In genomic region chr13:109117210-109117791, GRCm38 (mm10) we compare ENCODE assay signal across 8 mouse cellular contexts.
A peak's percentile ranks its signal among the peaks of the same experiment; 100 is the strongest.
DNase-seq lines count a peak whose midpoint lies in the region; ATAC-seq and TF ChIP-seq lines count a peak whose summit lies in the region.

No protein-coding gene starts in this region.

- intact Hi-C loops in gastrocnemius, postnatal 14 days (cut with DNase I; ENCODE audit: low total_unique reads): no loop called here

- peaks cover 18% of the 10 kb centered on the region for H3K27me3 ChIP-seq in lung, embryonic 14.5 days (ENCODE audit: insufficient read depth, low read length)
- H3K27me3 ChIP-seq in lung, postnatal 0 days (replicated peaks; ENCODE audit: insufficient read depth, low read length): 0 out of 2 replicates have a peak, but pooled peaks cover 4% of the 10 kb centered on the region
- H3K27me3 ChIP-seq in embryonic facial prominence, embryonic 15.5 days: peaks cover 39% of the 10 kb centered on the region
- peaks cover 19% of the 10 kb centered on the region for H3K27me3 ChIP-seq in intestine, postnatal 0 days (replicated peaks; ENCODE audit: control insufficient read depth, insufficient read depth, low read length)
- H3K27me3 ChIP-seq in midbrain, postnatal 0 days (ENCODE audit: insufficient read depth, low read length): no peaks in the 10 kb centered on the region

- H3K4me2 ChIP-seq in lung, embryonic 14.5 days: peak overlapping the region; percentile 74
- H3K4me2 ChIP-seq in lung, postnatal 0 days (replicated peaks; ENCODE audit: low read depth, low read length): no peak overlapping the region
- peak overlapping the region; percentile 89 for H3K4me2 ChIP-seq in embryonic facial prominence, embryonic 15.5 days (replicated peaks)
- peak overlapping the region; percentile 81 for H3K4me2 ChIP-seq in intestine, postnatal 0 days (replicated peaks; ENCODE audit: low read depth)
- peak overlapping the region; percentile 91 for H3K4me2 ChIP-seq in midbrain, postnatal 0 days (ENCODE audit: low read depth, low read length, poor library complexity, severe bottlenecking)

- DNase-seq in lung, embryonic 14.5 days: peak; percentile 1
- no peak for DNase-seq in lung, postnatal 0 days (ENCODE audit: low spot score)
- DNase-seq in midbrain, postnatal 0 days (ENCODE audit: low spot score): peak; percentile 46
- DNase-seq in adrenal gland, postnatal 10 days: no peak
- DNase-seq in gastrocnemius, postnatal 14 days: no peak
- no peak for DNase-seq in heart, adult 18-20 months

- no peak for TF ChIP-seq EP300 in lung, postnatal 0 days (IDR thresholded peaks at IDR 0.05)

- H3K4me3 ChIP-seq in lung, embryonic 14.5 days (ENCODE audit: low read depth, low read length): peak overlapping the region; percentile 37
- no peak overlapping the region for H3K4me3 ChIP-seq in lung, postnatal 0 days (ENCODE audit: low read depth, low read length)
- H3K4me3 ChIP-seq in embryonic facial prominence, embryonic 15.5 days (replicated peaks): peak overlapping the region; percentile 44
- H3K4me3 ChIP-seq in intestine, postnatal 0 days (ENCODE audit: low read depth, low read length): peak overlapping the region; percentile 46
- peak overlapping the region; percentile 67 for H3K4me3 ChIP-seq in midbrain, postnatal 0 days (ENCODE audit: low read depth, low read length)

- 0 out of 2 replicates have a peak, but pooled peaks cover 2% of the 10 kb centered on the region for H3K4me1 ChIP-seq in lung, embryonic 14.5 days (ENCODE audit: insufficient read depth)
- no peaks in the 10 kb centered on the region for H3K4me1 ChIP-seq in lung, postnatal 0 days (ENCODE audit: insufficient read depth, low read depth, low read length)
- peaks cover 16% of the 10 kb centered on the region for H3K4me1 ChIP-seq in embryonic facial prominence, embryonic 15.5 days
- H3K4me1 ChIP-seq in intestine, postnatal 0 days (replicated peaks; ENCODE audit: control insufficient read depth, insufficient read depth, low read length): 0 out of 2 replicates have a peak, but pooled peaks cover 3% of the 10 kb centered on the region
- H3K4me1 ChIP-seq in midbrain, postnatal 0 days (ENCODE audit: insufficient read depth, low read length): no peaks in the 10 kb centered on the region

- TF ChIP-seq CTCF in lung, embryonic 14.5 days (IDR thresholded peaks at IDR 0.05; ENCODE audit: low read depth): no peak
- TF ChIP-seq CTCF in lung, postnatal 0 days (IDR thresholded peaks at IDR 0.05): no peak
- TF ChIP-seq CTCF in intestine, postnatal 0 days (IDR thresholded peaks at IDR 0.05; ENCODE audit: low read depth): no peak
- no peak for TF ChIP-seq CTCF in midbrain, postnatal 0 days (IDR thresholded peaks at IDR 0.05)

- WGBS in lung, embryonic 14.5 days: 6% methylated on average over 14 of the region's 14 CpGs
- WGBS in lung, postnatal 0 days: 9% methylated on average over 14 of the region's 14 CpGs
- WGBS in embryonic facial prominence, embryonic 15.5 days: 7% methylated on average over 14 of the region's 14 CpGs
- 6% methylated on average over 14 of the region's 14 CpGs for whole genome bisulfite sequencing in intestine, postnatal 0 days
- 7% methylated on average over 14 of the region's 14 CpGs for WGBS in midbrain, postnatal 0 days

- H3K9me3 ChIP-seq in lung, embryonic 14.5 days (ENCODE audit: low read depth, low read length): no peaks in the 10 kb centered on the region
- no peaks in the 10 kb centered on the region for H3K9me3 ChIP-seq in lung, postnatal 0 days (ENCODE audit: low read length)
- no peaks in the 10 kb centered on the region for H3K9me3 ChIP-seq in embryonic facial prominence, embryonic 15.5 days (replicated peaks)
- no peaks in the 10 kb centered on the region for H3K9me3 ChIP-seq in intestine, postnatal 0 days (ENCODE audit: control insufficient read depth)
- H3K9me3 ChIP-seq in midbrain, postnatal 0 days (ENCODE audit: low read length): no peaks in the 10 kb centered on the region

- no peak overlapping the region for H3K9ac ChIP-seq in lung, embryonic 14.5 days
- no peak overlapping the region for H3K9ac ChIP-seq in lung, postnatal 0 days (replicated peaks; ENCODE audit: low read depth)
- H3K9ac ChIP-seq in embryonic facial prominence, embryonic 15.5 days: no peak overlapping the region
- H3K9ac ChIP-seq in intestine, postnatal 0 days (ENCODE audit: low read depth, low read length): no peak overlapping the region
- H3K9ac ChIP-seq in midbrain, postnatal 0 days (replicated peaks; ENCODE audit: low read length, poor library complexity, severe bottlenecking): peak overlapping the region; percentile 67; the same call in 1 of the 2 replicates

- no peak overlapping the region for H3K27ac ChIP-seq in lung, embryonic 14.5 days (ENCODE audit: low read depth)
- H3K27ac ChIP-seq in lung, postnatal 0 days (ENCODE audit: low read length): no peak overlapping the region
- no peak overlapping the region for H3K27ac ChIP-seq in embryonic facial prominence, embryonic 15.5 days (replicated peaks)
- H3K27ac ChIP-seq in intestine, postnatal 0 days (ENCODE audit: low read depth, low read length): no peak overlapping the region
- H3K27ac ChIP-seq in midbrain, postnatal 0 days (ENCODE audit: low read depth, low read length): 0 out of 2 replicates have a peak overlapping the region, but pooled peaks have one; percentile 59

- peak; percentile 51 for ATAC-seq in lung, embryonic 14.5 days (ENCODE audit: insufficient read depth)
- no peak for ATAC-seq in lung, postnatal 0 days
- peak; percentile 57; the same call in 1 of the 2 replicates for ATAC-seq in embryonic facial prominence, embryonic 15.5 days (ENCODE audit: insufficient number of reproducible peaks, low FRiP score, low TSS enrichment, low read depth)
- no peak for ATAC-seq in intestine, postnatal 0 days
- ATAC-seq in midbrain, postnatal 0 days (ENCODE audit: low FRiP score): peak; percentile 71

- no peaks in the 10 kb centered on the region for H3K36me3 ChIP-seq in lung, embryonic 14.5 days (ENCODE audit: insufficient read depth)
- no peaks in the 10 kb centered on the region for H3K36me3 ChIP-seq in lung, postnatal 0 days (ENCODE audit: insufficient read depth, low read length)
- no peaks in the 10 kb centered on the region for H3K36me3 ChIP-seq in embryonic facial prominence, embryonic 15.5 days
- H3K36me3 ChIP-seq in intestine, postnatal 0 days (ENCODE audit: control insufficient read depth, insufficient read depth): no peaks in the 10 kb centered on the region
- H3K36me3 ChIP-seq in midbrain, postnatal 0 days (ENCODE audit: insufficient read depth, low read length): no peaks in the 10 kb centered on the region

Comparison
In these comparisons a context has a peak if more than half of its experiments do, and no peak if none do; other contexts are left out.
1. ATAC-seq: peak in lung, embryonic 14.5 days (single experiment), embryonic facial prominence, embryonic 15.5 days (single experiment) and midbrain, postnatal 0 days (single experiment); none in lung, postnatal 0 days (single experiment) and intestine, postnatal 0 days (single experiment).
2. DNase-seq: peak in lung, embryonic 14.5 days (single experiment) and midbrain, postnatal 0 days (single experiment); none in lung, postnatal 0 days (single experiment), adrenal gland, postnatal 10 days (single experiment), gastrocnemius, postnatal 14 days (single experiment) and heart, adult 18-20 months (0 of 2).